Mouse (Mus musculus) neural tube, embryonic 15.5 days (tissue): Measurements from ENCODE around the gene Ciapin1. TPM values are rescaled to one million over a fixed set of nuclear protein-coding genes. Genes with fewer than 3 reads are reported as not detected.

Experiments used
- ATAC-seq: fragments of 200-750 bp; cut with Nextera tagmentation; 2 replicates; pipeline ENCODE4 v1.8.0; 2017; ENCODE audit warnings: mild to moderate bottlenecking, moderate TSS enrichment, moderate library complexity; ENCODE audit not compliant: low FRiP score
- H3K27ac ChIP-seq: fragments of 300-500 bp; sonication (generic); replicated peaks from 2 replicates; pipeline ENCODE4 v1.5.1; 2015; ENCODE audit warnings: mild to moderate bottlenecking, inconsistent platforms
- H3K27me3 ChIP-seq: fragments of 300-500 bp; sonication (generic); replicated peaks from 2 replicates; pipeline ENCODE4 v1.6.1; 2015; ENCODE audit warnings: inconsistent platforms
- H3K36me3 ChIP-seq: fragments of 300-500 bp; sonication (generic); 2 replicates; pipeline ENCODE4 v1.6.1; 2015; ENCODE audit warnings: inconsistent platforms
- H3K4me1 ChIP-seq: fragments of 300-500 bp; sonication (generic); 2 replicates; pipeline ENCODE4 v1.6.1; 2015; ENCODE audit warnings: inconsistent platforms
- H3K4me2 ChIP-seq: fragments of 300-500 bp; sonication (generic); 2 replicates; pipeline ENCODE4 v1.6.1; 2015; ENCODE audit warnings: inconsistent platforms, mild to moderate bottlenecking, moderate library complexity
- H3K4me3 ChIP-seq: fragments of 300-500 bp; sonication (generic); replicated peaks from 2 replicates; pipeline ENCODE4 v1.5.1; 2015; ENCODE audit warnings: mild to moderate bottlenecking, inconsistent platforms
- H3K9ac ChIP-seq: fragments of 300-500 bp; sonication (generic); replicated peaks from 2 replicates; pipeline ENCODE4 v1.6.1; 2015; ENCODE audit warnings: mild to moderate bottlenecking, inconsistent platforms
- H3K9me3 ChIP-seq: fragments of 300-500 bp; sonication (generic); replicated peaks from 2 replicates; pipeline ENCODE4 v1.6.1; 2016; ENCODE audit warnings: inconsistent platforms
- WGBS: fragments of 180-500 bp; shearing (Covaris S2); methylation state at CpG from one replicate; pipeline ENCODE4 v1.1.7; 2015; ENCODE audit warnings: mixed read lengths; 5-methylcytosine and 5-hydroxymethylcytosine counted together
- polyA plus RNA-seq: library from polyadenylated mRNA; unstranded; fragments of >200 nt; fragmentation: Nextera tagmentation; extraction: Ambion mirVana; gene quantifications from 2 replicates; pipeline ENCODE4 v1.2.1, GENCODE M21; 2015

The Ciapin1 gene
- polyA plus RNA-seq, 1 experiment from 2014 or later, result 195 TPM

DNA sequence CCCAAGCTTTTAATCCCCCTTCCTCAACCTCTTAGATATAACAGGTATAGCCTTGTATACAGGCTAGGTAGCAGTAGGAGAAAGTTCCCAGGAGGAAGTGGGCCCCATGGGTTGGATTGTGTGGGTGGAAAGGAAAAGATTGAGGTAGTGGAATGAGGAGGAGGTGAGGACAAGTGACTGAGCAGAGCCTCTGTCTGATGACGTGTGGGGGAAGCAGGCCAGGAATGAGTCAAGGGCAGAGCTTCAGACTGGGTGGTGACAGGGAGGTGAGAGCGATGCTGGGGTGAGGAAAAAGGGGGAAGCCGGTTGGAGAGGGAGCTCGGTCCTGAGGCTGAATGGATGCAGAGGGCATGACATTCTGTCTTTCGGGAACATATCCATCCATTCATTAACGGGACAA lies 34.6 kb downstream of the Ciapin1 start:
- H3K27ac ChIP-seq, result no peak overlapping the region
- no peaks in the 10 kb centered on the region for H3K36me3 ChIP-seq
- H3K4me3 ChIP-seq, result no peak overlapping the region
- 76% methylated on average over 6 of the region's 6 CpGs for WGBS
- no peaks in the 10 kb centered on the region for H3K4me1 ChIP-seq
- no peak overlapping the region for H3K9ac ChIP-seq
- H3K9me3 ChIP-seq, result no peaks in the 10 kb centered on the region
- H3K4me2 ChIP-seq, result no peak overlapping the region
- H3K27me3 ChIP-seq, result no peaks in the 10 kb centered on the region
- ATAC-seq, result no peak

DNA sequence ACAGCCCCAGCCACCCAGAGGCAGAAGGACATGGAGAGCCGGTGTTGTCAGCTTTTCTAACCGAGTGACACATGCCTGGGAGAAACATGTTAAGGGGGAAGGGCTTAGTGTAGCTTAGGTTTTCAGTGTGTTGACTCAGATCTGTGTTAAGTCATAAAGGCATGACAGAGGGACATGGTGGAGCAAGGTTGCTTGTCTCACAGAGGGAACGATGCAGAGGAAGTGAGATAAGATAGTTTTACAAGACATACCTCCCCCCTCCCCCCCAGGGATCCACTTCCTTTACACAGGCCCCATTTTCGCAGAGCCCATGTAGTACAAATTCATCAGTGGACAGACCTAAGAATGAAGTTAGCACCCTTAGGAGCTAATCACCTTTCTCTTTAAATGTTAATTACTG lies 35.8 kb downstream of the Ciapin1 start:
- Histone ChIP-seq H3K4me2 (no peak overlapping the region), H3K4me1 (no peaks in the 10 kb centered on the region), H3K36me3 (no peaks in the 10 kb centered on the region), H3K4me3 (no peak overlapping the region), H3K27ac (no peak overlapping the region), H3K27me3 (no peaks in the 10 kb centered on the region), H3K9ac (no peak overlapping the region), H3K9me3 (no peaks in the 10 kb centered on the region)
- WGBS, result 86% methylated on average over 4 of the region's 4 CpGs
- no peak for ATAC-seq

DNA sequence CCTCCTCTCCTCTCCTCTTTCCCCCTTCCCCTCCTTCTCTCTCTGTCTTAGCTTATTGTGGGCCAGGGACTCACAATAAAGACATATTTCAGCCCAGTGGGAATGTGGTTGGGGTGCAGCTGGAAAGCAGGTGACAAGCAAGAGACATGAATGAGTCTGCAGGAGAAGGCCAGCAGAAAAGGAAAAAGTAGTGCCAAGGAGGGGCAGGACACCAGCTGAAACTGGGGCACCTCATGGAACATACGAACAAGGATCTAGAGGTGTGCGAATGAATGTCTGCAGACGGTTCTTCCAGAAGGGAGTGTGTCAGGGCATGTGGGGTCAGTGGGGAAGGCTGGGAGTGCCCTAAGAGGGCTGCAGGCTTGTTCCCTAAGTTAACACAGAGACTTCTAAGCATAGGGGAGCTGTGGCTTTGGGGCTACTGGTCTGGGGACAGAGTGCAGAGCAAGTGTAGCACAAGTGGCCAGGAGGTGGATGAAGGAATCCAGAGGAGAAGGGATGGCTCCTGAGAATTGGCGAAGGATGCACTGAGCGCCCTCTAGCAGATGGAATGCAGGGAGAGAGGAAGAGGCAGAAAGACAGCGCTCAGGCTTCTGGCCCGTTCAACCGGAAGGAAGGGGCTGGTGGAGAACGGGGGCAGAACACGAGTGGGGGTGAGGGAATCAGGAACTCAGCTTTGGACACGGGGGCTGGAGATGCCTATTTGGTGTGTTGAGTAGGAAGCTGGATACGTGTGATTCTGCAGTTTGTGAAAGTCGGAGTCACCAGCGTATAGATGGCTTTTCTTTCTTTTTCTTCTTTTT lies 36.7 kb downstream of the Ciapin1 start:
- H3K27me3 ChIP-seq, result no peaks in the 10 kb centered on the region
- no peak overlapping the region for H3K27ac ChIP-seq
- H3K36me3 ChIP-seq, result no peaks in the 10 kb centered on the region
- ATAC-seq, result no peak
- 42% methylated on average over 14 of the region's 14 CpGs for WGBS
- H3K4me3 ChIP-seq, result no peak overlapping the region
- H3K9ac ChIP-seq, result no peak overlapping the region
- no peaks in the 10 kb centered on the region for H3K4me1 ChIP-seq
- no peaks in the 10 kb centered on the region for H3K9me3 ChIP-seq
- H3K4me2 ChIP-seq, result no peak overlapping the region

DNA sequence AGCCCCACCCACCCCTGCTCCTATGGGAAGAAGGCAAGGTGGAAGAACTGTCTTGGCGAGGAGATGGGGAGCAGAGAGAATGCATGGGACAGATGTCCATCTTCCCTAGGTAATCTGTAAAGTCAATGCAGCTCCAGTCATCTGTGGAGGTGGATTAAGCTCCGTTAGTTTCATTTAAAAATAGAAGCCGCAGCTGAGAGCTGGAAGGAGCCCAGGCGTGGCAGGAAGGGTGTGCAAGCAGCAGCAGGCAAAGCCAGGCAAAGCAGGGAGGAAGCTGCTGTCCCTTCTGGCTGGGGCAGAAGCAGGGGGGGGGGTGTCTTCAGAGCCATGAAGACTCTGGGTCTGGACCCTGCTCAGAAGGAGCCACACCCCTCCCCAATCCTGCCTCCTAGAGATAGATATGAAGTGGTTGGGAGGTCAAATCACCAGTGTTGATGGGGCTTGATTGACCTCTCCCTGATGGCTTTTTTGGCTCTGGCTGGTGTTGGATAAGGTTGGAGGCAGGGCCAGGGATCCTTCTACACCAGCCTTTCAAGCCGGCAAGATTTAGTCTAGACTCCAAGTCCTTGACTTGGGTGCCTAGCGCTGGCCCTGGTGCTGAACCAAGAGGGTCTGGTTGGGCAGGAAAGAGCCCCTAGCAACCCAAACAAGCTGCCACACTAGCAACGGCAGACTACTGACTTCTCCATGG lies 37.7 kb downstream of the Ciapin1 start:
- no peaks in the 10 kb centered on the region for H3K36me3 ChIP-seq
- WGBS, result 68% methylated on average over 7 of the region's 7 CpGs
- H3K4me1 ChIP-seq, result no peaks in the 10 kb centered on the region
- H3K27ac ChIP-seq, result no peak overlapping the region
- no peak overlapping the region for H3K4me3 ChIP-seq
- no peaks in the 10 kb centered on the region for H3K27me3 ChIP-seq
- H3K4me2 ChIP-seq, result no peak overlapping the region
- H3K9me3 ChIP-seq, result no peaks in the 10 kb centered on the region
- H3K9ac ChIP-seq, result no peak overlapping the region
- no peak for ATAC-seq

DNA sequence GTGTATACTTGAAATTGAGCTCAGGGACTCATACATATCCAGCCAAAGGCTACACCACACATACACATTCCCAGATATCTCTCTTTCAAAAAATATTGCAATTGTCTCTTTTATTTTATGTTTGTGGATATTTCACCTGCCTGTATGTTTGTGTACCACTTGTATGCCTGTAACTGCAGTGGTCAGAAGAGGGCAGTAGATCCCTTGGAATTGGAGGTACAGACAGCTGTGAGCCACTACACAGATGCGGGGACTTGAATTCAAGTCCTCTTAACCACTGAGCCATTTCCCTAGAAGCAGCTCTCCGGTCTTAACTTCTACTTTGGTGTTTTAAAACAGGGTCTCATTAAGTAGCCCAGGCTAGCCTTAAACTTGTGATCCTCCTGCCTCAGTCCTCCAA lies 43.4 kb downstream of the Ciapin1 start:
- 93% methylated on average over 2 of the region's 2 CpGs for WGBS
- no peaks in the 10 kb centered on the region for H3K9me3 ChIP-seq
- no peaks in the 10 kb centered on the region for H3K36me3 ChIP-seq
- H3K27ac ChIP-seq, result no peak overlapping the region
- no peak overlapping the region for H3K4me2 ChIP-seq
- H3K9ac ChIP-seq, result no peak overlapping the region
- no peaks in the 10 kb centered on the region for H3K4me1 ChIP-seq
- no peak overlapping the region for H3K4me3 ChIP-seq
- no peaks in the 10 kb centered on the region for H3K27me3 ChIP-seq
- ATAC-seq, result no peak

DNA sequence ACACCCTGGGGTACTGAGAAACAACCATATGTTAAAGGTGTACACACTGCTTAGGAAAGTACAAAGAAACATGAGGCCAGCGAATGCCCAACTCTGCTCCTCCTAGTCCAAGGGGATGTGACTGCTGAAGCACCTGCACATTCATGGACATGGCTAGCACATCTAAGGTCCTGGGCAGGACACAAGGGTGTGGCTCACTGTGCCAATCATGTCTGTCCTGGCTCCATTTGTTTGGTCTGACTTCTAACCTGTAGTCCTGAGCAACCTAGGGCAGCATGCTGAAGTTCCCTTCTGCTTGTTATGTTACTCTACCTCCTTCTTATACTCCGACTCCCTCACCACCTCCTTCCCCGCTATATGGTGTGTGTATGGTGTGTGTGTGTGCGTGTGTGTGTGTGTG lies 43.8 kb downstream of the Ciapin1 start:
- Histone ChIP-seq H3K4me3 (no peak overlapping the region), H3K36me3 (no peaks in the 10 kb centered on the region), H3K27ac (no peak overlapping the region), H3K9me3 (no peaks in the 10 kb centered on the region), H3K27me3 (no peaks in the 10 kb centered on the region), H3K4me1 (no peaks in the 10 kb centered on the region), H3K4me2 (no peak overlapping the region), H3K9ac (no peak overlapping the region)
- no peak for ATAC-seq
- WGBS, result 88% methylated on average over 4 of the region's 4 CpGs

DNA sequence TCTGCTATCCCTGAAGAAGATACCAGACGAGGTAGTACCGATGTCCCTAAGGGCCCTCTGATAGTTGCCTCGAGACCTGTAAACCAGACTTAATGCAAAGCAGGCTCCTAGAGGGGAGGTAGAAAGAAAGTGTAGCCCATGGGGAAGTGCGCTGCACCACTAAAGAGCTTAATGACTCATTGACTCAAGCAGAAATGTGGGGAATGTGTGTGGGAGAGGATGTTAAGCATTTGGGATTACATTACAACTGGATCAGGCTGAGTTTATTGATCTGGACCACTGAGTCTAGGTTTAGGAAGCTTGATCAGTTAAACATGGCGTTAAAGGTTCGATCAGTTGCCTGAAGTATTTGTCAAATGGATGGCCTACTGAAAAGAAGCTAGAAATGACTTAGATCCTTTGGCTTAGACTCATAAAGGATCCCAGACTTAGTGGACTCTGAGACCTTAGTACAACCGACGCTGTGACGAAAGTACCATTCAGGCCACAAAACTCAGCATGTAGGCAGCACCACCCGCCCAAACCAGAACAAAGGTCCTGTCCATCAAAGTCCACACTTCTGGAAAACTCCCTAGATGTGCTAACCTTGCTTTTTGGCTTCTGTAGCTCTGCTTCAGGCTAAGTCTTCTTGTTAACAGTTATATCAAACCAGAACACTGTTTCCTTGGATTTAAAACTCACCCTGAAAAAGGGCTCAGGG lies 48.8 kb downstream of the Ciapin1 start:
- no peaks in the 10 kb centered on the region for H3K36me3 ChIP-seq
- no peak overlapping the region for H3K4me2 ChIP-seq
- H3K4me3 ChIP-seq, result no peak overlapping the region
- H3K27ac ChIP-seq, result no peak overlapping the region
- 0 out of 2 replicates have a peak, but pooled peaks cover 5% of the 10 kb centered on the region for H3K4me1 ChIP-seq
- H3K9ac ChIP-seq, result no peak overlapping the region
- H3K9me3 ChIP-seq, result no peaks in the 10 kb centered on the region
- WGBS, result 70% methylated on average over 10 of the region's 10 CpGs
- H3K27me3 ChIP-seq, result no peaks in the 10 kb centered on the region
- ATAC-seq, result no peak

DNA sequence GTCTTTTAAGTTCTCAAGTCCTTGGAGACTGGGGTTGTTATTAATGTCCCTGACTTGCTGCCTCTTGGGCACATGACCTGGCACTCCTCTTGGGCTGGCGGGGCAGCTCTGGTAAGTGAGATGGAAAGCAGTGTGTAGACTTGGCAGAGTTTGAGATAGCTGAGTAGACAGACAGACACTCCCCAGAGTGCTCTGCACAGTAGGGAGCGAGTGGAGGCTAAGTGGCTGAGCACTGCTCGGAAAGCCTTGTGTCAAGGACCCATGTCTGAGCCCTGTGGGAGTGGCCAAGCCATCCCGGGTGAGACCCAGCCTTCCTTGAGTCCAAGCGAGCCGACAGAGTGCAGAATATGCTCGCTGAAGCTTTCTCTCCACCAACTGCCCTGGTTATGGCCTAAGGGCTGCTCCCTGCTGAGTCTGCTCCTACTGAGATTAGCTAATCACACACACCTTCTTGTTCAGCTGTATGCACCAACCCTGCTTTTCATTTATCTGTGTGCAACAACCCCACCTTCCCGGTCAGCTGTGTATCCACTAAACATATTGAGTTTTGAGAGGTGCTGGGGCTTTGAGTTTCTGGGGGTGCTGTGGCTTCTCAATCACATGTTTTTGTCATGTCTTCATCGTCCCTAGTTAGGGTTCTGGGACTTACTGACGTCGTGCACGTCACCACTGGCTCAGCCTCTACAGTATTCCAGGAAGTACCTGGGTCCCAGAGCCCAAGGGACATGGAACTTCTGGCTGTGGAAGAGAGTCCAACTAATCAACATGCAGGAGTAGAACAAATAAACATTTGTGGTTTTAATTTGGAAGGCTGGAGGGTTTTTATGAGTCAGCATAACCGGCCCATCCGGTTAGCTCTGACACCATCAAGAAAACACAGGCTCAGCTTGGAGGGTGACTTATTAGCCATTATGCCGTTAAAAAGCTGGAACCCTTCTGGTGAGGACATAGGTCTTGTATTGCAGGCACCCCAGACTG lies 50.3 kb downstream of the Ciapin1 start:
- H3K27ac ChIP-seq, result no peak overlapping the region
- no peak overlapping the region for H3K4me3 ChIP-seq
- H3K9ac ChIP-seq, result no peak overlapping the region
- ATAC-seq, result no peak
- no peaks in the 10 kb centered on the region for H3K36me3 ChIP-seq
- H3K9me3 ChIP-seq, result no peaks in the 10 kb centered on the region
- H3K4me1 ChIP-seq, result 0 out of 2 replicates have a peak, but pooled peaks cover 5% of the 10 kb centered on the region
- WGBS, result 72% methylated on average over 15 of the region's 15 CpGs
- H3K27me3 ChIP-seq, result no peaks in the 10 kb centered on the region
- H3K4me2 ChIP-seq, result no peak overlapping the region

DNA sequence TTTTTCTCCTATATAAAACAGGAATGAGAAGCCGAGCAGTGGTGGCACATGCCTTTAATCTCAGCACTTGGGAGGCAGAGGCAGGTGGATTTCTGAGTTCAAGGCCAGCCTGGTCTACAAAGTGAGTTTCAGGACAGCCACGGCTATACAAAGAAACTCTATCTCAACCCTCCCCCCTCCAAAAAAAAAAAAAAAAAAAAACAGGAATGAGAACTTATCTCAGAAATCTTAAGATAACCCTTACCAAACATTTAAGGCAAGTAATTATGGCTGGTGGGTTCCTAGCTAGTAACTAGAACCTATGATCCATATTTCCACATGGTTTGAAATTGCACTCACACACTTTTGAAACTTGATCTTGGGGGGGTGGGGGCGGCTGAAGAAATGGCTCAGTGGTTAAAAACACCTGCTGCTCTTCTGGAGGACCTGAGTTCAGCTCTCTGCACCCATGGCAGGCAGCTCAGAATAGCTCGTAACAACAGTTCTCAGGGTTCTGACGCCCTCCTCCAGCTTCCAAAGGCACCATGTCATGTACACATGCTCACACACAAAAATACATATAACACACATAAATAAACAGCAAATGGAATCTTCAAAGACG lies 52.1 kb downstream of the Ciapin1 start:
- Histone ChIP-seq H3K4me2 (no peak overlapping the region), H3K9me3 (no peaks in the 10 kb centered on the region), H3K4me3 (no peak overlapping the region), H3K9ac (no peak overlapping the region), H3K36me3 (no peaks in the 10 kb centered on the region), H3K27ac (no peak overlapping the region), H3K4me1 (peaks cover 10% of the 10 kb centered on the region; the same call in 1 of the 2 replicates), H3K27me3 (no peaks in the 10 kb centered on the region)
- WGBS, result 78% methylated on average over 6 of the region's 6 CpGs
- ATAC-seq, result no peak

DNA sequence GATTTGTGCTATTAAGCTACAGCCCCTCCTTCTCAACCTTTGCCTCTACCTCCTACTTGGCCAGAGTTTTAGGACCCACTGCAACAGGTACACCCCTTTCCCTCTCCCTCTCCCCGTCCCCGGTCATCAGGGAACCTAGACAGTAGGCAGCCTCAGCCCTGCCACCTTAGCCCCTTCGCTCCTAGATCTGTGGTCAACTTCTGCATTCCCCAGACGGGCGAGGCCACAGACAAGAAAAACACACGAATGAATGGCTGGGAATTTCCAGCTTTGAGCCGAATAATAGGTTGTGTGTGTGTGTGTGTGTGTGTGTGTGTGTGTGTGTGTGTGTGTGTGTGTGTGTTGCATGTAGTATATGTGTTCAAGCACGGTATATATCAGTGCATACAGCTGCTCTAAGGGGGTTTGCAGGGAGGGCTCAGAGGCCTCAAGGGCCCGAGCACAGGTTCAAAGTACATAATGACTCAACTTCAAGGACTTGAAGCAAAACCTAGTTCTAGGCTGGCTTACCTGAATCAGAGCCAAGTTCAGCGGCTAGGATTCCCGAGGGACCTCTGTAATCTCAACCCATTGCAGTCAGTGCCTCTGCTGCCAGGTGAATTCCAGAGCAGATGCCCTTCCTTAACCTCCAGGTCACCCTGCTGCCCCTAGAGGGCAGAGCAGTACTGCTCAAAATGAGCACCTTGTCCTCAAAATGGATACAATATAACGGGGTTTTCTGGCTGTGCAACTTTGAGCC lies 52.7 kb downstream of the Ciapin1 start:
- H3K9ac ChIP-seq, result no peak overlapping the region
- no peak overlapping the region for H3K4me3 ChIP-seq
- no peaks in the 10 kb centered on the region for H3K36me3 ChIP-seq
- 75% methylated on average over 12 of the region's 12 CpGs for WGBS
- H3K27me3 ChIP-seq, result no peaks in the 10 kb centered on the region
- no peak for ATAC-seq
- no peak overlapping the region for H3K27ac ChIP-seq
- no peak overlapping the region for H3K4me2 ChIP-seq
- no peaks in the 10 kb centered on the region for H3K9me3 ChIP-seq
- peaks cover 10% of the 10 kb centered on the region; the same call in 1 of the 2 replicates for H3K4me1 ChIP-seq
